In genomic region chr6:134602371-134603003, GRCm38 (mm10) we compare ENCODE assay signal across 15 mouse cellular contexts. TPM values are rescaled to one million over a fixed set of nuclear protein-coding genes. Genes with fewer than 3 reads are reported as not detected.
DNase-seq lines count a peak whose midpoint lies in the region; ATAC-seq lines count a peak whose summit lies in the region.
"Had no signal": no experiment of that assay in that cellular context is flagged by ENCODE, and none has a peak within 500 bp of the region (broad histone marks: within the 10 kb centered on the region; RNA-seq: fewer than 3 reads in every experiment).

No protein-coding gene starts in this region.

- no peak overlapping the region for H3K4me3 ChIP-seq in embryonic facial prominence, embryonic 11.5 days (ENCODE audit: low read depth, low read length)
- H3K4me3 ChIP-seq in limb, embryonic 11.5 days (ENCODE audit: low read depth, low read length), result no peak overlapping the region
- H3K4me3 ChIP-seq in midbrain, embryonic 14.5 days (replicated peaks; ENCODE audit: low read depth, low read length), result no peak overlapping the region
- H3K4me3 ChIP-seq: heart, embryonic 13.5 days; hindbrain, embryonic 15.5 days; midbrain, embryonic 13.5 days; neural tube, embryonic 13.5 days had no signal

- H3K4me2 ChIP-seq in embryonic facial prominence, embryonic 11.5 days (ENCODE audit: low read depth, low read length), result no peak overlapping the region
- no peak overlapping the region for H3K4me2 ChIP-seq in limb, embryonic 11.5 days (ENCODE audit: low read depth, severe bottlenecking)
- H3K4me2 ChIP-seq in midbrain, embryonic 14.5 days (ENCODE audit: low read length), result no peak overlapping the region
- H3K4me2 ChIP-seq: heart, embryonic 13.5 days; hindbrain, embryonic 15.5 days; midbrain, embryonic 13.5 days; neural tube, embryonic 13.5 days had no signal

- DNase-seq in embryo, embryonic 11 days, result peak; percentile 53
- no peak for DNase-seq in embryo, embryonic 9.5 days (ENCODE audit: extremely low spot score)
- DNase-seq in embryonic facial prominence, embryonic 11.5 days (ENCODE audit: low spot score), result peak; percentile 77
- peak; percentile 54 to 68 for DNase-seq in kidney, adult 8-10 months
- DNase-seq in limb, embryonic 11.5 days (ENCODE audit: low spot score), result peak; percentile 43
- DNase-seq in spleen, postnatal 10 days (ENCODE audit: low spot score in 2 of 2), result no peak
- no peak for DNase-seq in midbrain, embryonic 14.5 days
- DNase-seq: liver; lung, postnatal 14 days; thymus, adult 2 months had no signal

- H3K4me1 ChIP-seq in embryonic facial prominence, embryonic 11.5 days (ENCODE audit: control insufficient read depth, insufficient read depth, low read length), result no peaks in the 10 kb centered on the region
- peaks cover 11% of the 10 kb centered on the region for H3K4me1 ChIP-seq in limb, embryonic 11.5 days (ENCODE audit: control insufficient read depth, insufficient read depth, low read length)
- H3K4me1 ChIP-seq in midbrain, embryonic 14.5 days (ENCODE audit: control insufficient read depth, insufficient read depth, low read length), result no peaks in the 10 kb centered on the region
- H3K4me1 ChIP-seq: hindbrain, embryonic 15.5 days; midbrain, embryonic 13.5 days had no signal

- H3K9ac ChIP-seq in embryonic facial prominence, embryonic 11.5 days (replicated peaks; ENCODE audit: low read length), result no peak overlapping the region
- no peak overlapping the region for H3K9ac ChIP-seq in limb, embryonic 11.5 days (ENCODE audit: low read length)
- no peak overlapping the region for H3K9ac ChIP-seq in midbrain, embryonic 14.5 days (replicated peaks; ENCODE audit: low read length)
- H3K9ac ChIP-seq: heart, embryonic 13.5 days; hindbrain, embryonic 15.5 days; midbrain, embryonic 13.5 days; neural tube, embryonic 13.5 days had no signal

- ATAC-seq in embryonic facial prominence, embryonic 11.5 days (replicated peaks; ENCODE audit: insufficient number of reproducible peaks, low FRiP score, low TSS enrichment, low read depth), result 0 out of 2 replicates have a peak, but pooled peaks have one; percentile 46
- ATAC-seq in limb, embryonic 11.5 days (ENCODE audit: insufficient number of reproducible peaks, low FRiP score, low TSS enrichment, low read depth), result peak; percentile 82
- no peak for ATAC-seq in midbrain, embryonic 14.5 days (ENCODE audit: low FRiP score, low TSS enrichment)
- no peak for ATAC-seq in erythroblast, adult 5-6 weeks (replicated peaks; ENCODE audit: low FRiP score, poor library complexity, severe bottlenecking)
- ATAC-seq: midbrain, embryonic 13.5 days had no signal

- 0 out of 2 replicates have a peak overlapping the region, but pooled peaks have one; percentile 5 for H3K27ac ChIP-seq in embryonic facial prominence, embryonic 11.5 days (replicated peaks; ENCODE audit: low read depth, low read length)
- H3K27ac ChIP-seq in limb, embryonic 11.5 days (replicated peaks; ENCODE audit: low read depth, low read length), result peak overlapping the region; percentile 44; the same call in 1 of the 2 replicates
- no peak overlapping the region for H3K27ac ChIP-seq in midbrain, embryonic 14.5 days (replicated peaks; ENCODE audit: low read depth, low read length)
- H3K27ac ChIP-seq: heart, embryonic 13.5 days; hindbrain, embryonic 15.5 days; midbrain, embryonic 13.5 days; neural tube, embryonic 13.5 days had no signal

- H3K9me3 ChIP-seq in embryonic facial prominence, embryonic 11.5 days (replicated peaks; ENCODE audit: control insufficient read depth, low read length), result no peaks in the 10 kb centered on the region
- H3K9me3 ChIP-seq in limb, embryonic 11.5 days (ENCODE audit: control insufficient read depth, low read length), result no peaks in the 10 kb centered on the region
- no peaks in the 10 kb centered on the region for H3K9me3 ChIP-seq in midbrain, embryonic 14.5 days (ENCODE audit: control insufficient read depth, low read length)
- H3K9me3 ChIP-seq: heart, embryonic 13.5 days; hindbrain, embryonic 15.5 days; midbrain, embryonic 13.5 days; neural tube, embryonic 13.5 days had no signal

- no peaks in the 10 kb centered on the region for H3K36me3 ChIP-seq in embryonic facial prominence, embryonic 11.5 days (replicated peaks; ENCODE audit: control insufficient read depth, insufficient read depth, low read depth, low read length)
- no peaks in the 10 kb centered on the region for H3K36me3 ChIP-seq in limb, embryonic 11.5 days (ENCODE audit: control insufficient read depth, insufficient read depth, low read length)
- no peaks in the 10 kb centered on the region for H3K36me3 ChIP-seq in midbrain, embryonic 14.5 days (ENCODE audit: control insufficient read depth, insufficient read depth, low read length)
- H3K36me3 ChIP-seq: heart, embryonic 13.5 days; hindbrain, embryonic 15.5 days; midbrain, embryonic 13.5 days; neural tube, embryonic 13.5 days had no signal

- 19% methylated on average over 10 of the region's 10 CpGs for WGBS in embryonic facial prominence, embryonic 11.5 days
- WGBS in limb, embryonic 11.5 days, result 9% methylated on average over 10 of the region's 10 CpGs
- WGBS in midbrain, embryonic 14.5 days, result 61% methylated on average over 10 of the region's 10 CpGs

- H3K27me3 ChIP-seq in embryonic facial prominence, embryonic 11.5 days (ENCODE audit: control insufficient read depth, insufficient read depth, low read length), result no peaks in the 10 kb centered on the region
- H3K27me3 ChIP-seq in limb, embryonic 11.5 days (ENCODE audit: control insufficient read depth, insufficient read depth, low read length), result no peaks in the 10 kb centered on the region
- H3K27me3 ChIP-seq in midbrain, embryonic 14.5 days (ENCODE audit: control insufficient read depth, insufficient read depth, low read length), result no peaks in the 10 kb centered on the region
- H3K27me3 ChIP-seq: heart, embryonic 13.5 days; hindbrain, embryonic 15.5 days; midbrain, embryonic 13.5 days; neural tube, embryonic 13.5 days had no signal

RNA-seq across cellular contexts. Expression of gene Mansc1, which starts 29.8 kb away (rescaled TPM):
- 0.39 and 0.68 TPM in 2 replicates for polyA plus RNA-seq in embryonic facial prominence, embryonic 11.5 days (2014; fragmentation: Nextera tagmentation; extraction: Ambion mirVana)
- polyA plus RNA-seq in limb, embryonic 11.5 days (2014; fragmentation: Nextera tagmentation; extraction: Ambion mirVana), result 0.33 and 0.58 TPM in 2 replicates
- 0.91 and 1.0 TPM in 2 replicates for polyA plus RNA-seq in midbrain, embryonic 14.5 days (2014; fragmentation: Nextera tagmentation; extraction: Ambion mirVana)
- total RNA-seq in erythroblast, adult 5-6 weeks (2015; ENCODE audit: low replicate concordance), result 1.3 and 2.3 TPM in 2 replicates
- total RNA-seq in erythroblast, adult 5-6 weeks (2017; ENCODE audit: low replicate concordance), result 0.26 and 0.70 TPM in 2 replicates

RNA-seq across cellular contexts. Expression of gene Lrp6, which starts 35.7 kb away (rescaled TPM):
- polyA plus RNA-seq in embryonic facial prominence, embryonic 11.5 days (2014; fragmentation: Nextera tagmentation; extraction: Ambion mirVana), result 32.9 and 33.6 TPM in 2 replicates
- 32.8 and 38.4 TPM in 2 replicates for polyA plus RNA-seq in limb, embryonic 11.5 days (2014; fragmentation: Nextera tagmentation; extraction: Ambion mirVana)
- 23.0 and 26.8 TPM in 2 replicates for polyA plus RNA-seq in midbrain, embryonic 14.5 days (2014; fragmentation: Nextera tagmentation; extraction: Ambion mirVana)
- 2.3 and 6.0 TPM in 2 replicates for total RNA-seq in erythroblast, adult 5-6 weeks (2015; ENCODE audit: low replicate concordance)
- total RNA-seq in erythroblast, adult 5-6 weeks (2017; ENCODE audit: low replicate concordance), result 5.2 and 7.9 TPM in 2 replicates

RNA-seq across cellular contexts. Expression of gene Borcs5, which starts 36.8 kb away (rescaled TPM):
- polyA plus RNA-seq in embryonic facial prominence, embryonic 11.5 days (2014; fragmentation: Nextera tagmentation; extraction: Ambion mirVana), result 19.6 and 20.9 TPM in 2 replicates
- polyA plus RNA-seq in limb, embryonic 11.5 days (2014; fragmentation: Nextera tagmentation; extraction: Ambion mirVana), result 18.1 and 18.7 TPM in 2 replicates
- 51.3 and 57.5 TPM in 2 replicates for polyA plus RNA-seq in midbrain, embryonic 14.5 days (2014; fragmentation: Nextera tagmentation; extraction: Ambion mirVana)
- 7.7 and 7.9 TPM in 2 replicates for total RNA-seq in erythroblast, adult 5-6 weeks (2015; ENCODE audit: low replicate concordance)
- total RNA-seq in erythroblast, adult 5-6 weeks (2017; ENCODE audit: low replicate concordance), result 2.0 and 4.3 TPM in 2 replicates

Comparison
In these comparisons a context has a peak if more than half of its experiments do, and no peak if none do; other contexts are left out.
1. DNase-seq: peak in embryo, embryonic 11 days (single experiment), embryonic facial prominence, embryonic 11.5 days (single experiment), kidney, adult 8-10 months (2 of 2) and limb, embryonic 11.5 days (single experiment); none in embryo, embryonic 9.5 days (single experiment), spleen, postnatal 10 days (0 of 2) and midbrain, embryonic 14.5 days (single experiment).
2. ATAC-seq: peak in embryonic facial prominence, embryonic 11.5 days (single experiment) and limb, embryonic 11.5 days (single experiment); none in midbrain, embryonic 14.5 days (single experiment) and erythroblast, adult 5-6 weeks (single experiment).